Mouse (Mus musculus) limb, embryonic 14.5 days (tissue): ENCODE measurements around the gene Cacna1b. TPM values are rescaled to one million over a fixed set of nuclear protein-coding genes. Genes with fewer than 3 reads are reported as not detected.

Experiments used
- ATAC-seq: fragments of 200-750 bp; cut with Nextera tagmentation; 2 replicates; pipeline ENCODE4 v1.8.0; 2017; ENCODE audit warnings: low read depth, moderate number of reproducible peaks, moderate TSS enrichment; ENCODE audit not compliant: low FRiP score
- DNase-seq: peaks from one replicate; pipeline ENCODE4 v3.0.0-alpha.2; 2015; ENCODE audit warnings: low spot score
- H3K27ac ChIP-seq: fragments of 300-500 bp; sonication (generic); replicated peaks from 2 replicates; pipeline ENCODE4 v1.5.1; 2014; ENCODE audit warnings: low read depth, mild to moderate bottlenecking, low read length, moderate library complexity, mixed read lengths
- H3K27me3 ChIP-seq: fragments of 300-500 bp; sonication (generic); 2 replicates; pipeline ENCODE4 v1.6.1; 2014; ENCODE audit warnings: low read length, mixed read lengths; ENCODE audit not compliant: control insufficient read depth, insufficient read depth
- H3K36me3 ChIP-seq: fragments of 300-500 bp; sonication (generic); 2 replicates; pipeline ENCODE4 v1.6.1; 2014; ENCODE audit warnings: mild to moderate bottlenecking, low read length, moderate library complexity, mixed read lengths; ENCODE audit not compliant: control insufficient read depth, insufficient read depth
- H3K4me1 ChIP-seq: fragments of 300-500 bp; sonication (generic); 2 replicates; pipeline ENCODE4 v1.6.1; 2014; ENCODE audit warnings: antibody characterized with exemption, low read length, mixed read lengths; ENCODE audit not compliant: control insufficient read depth, insufficient read depth
- H3K4me2 ChIP-seq: fragments of 300-500 bp; sonication (generic); replicated peaks from 2 replicates; pipeline ENCODE4 v1.6.1; 2014; ENCODE audit warnings: low read depth, mild to moderate bottlenecking, low read length, moderate library complexity; ENCODE audit not compliant: severe bottlenecking
- H3K4me3 ChIP-seq: fragments of 300-500 bp; sonication (generic); replicated peaks from 2 replicates; pipeline ENCODE4 v1.5.1; 2014; ENCODE audit warnings: low read length
- H3K9ac ChIP-seq: fragments of 300-500 bp; sonication (generic); 2 replicates; pipeline ENCODE4 v1.6.1; 2014; ENCODE audit warnings: mild to moderate bottlenecking, low read depth, low read length, moderate library complexity; ENCODE audit not compliant: severe bottlenecking
- H3K9me3 ChIP-seq: fragments of 300-500 bp; sonication (generic); 2 replicates; pipeline ENCODE4 v1.6.1; 2016; ENCODE audit warnings: low read length; ENCODE audit not compliant: control insufficient read depth
- POLR2A ChIP-seq: fragments of 200-500 bp; IDR thresholded peaks from 2 replicates; pipeline ENCODE4 v1.8.0; 2012; ENCODE audit warnings: inconsistent platforms, mild to moderate bottlenecking, moderate library complexity, borderline replicate concordance; ENCODE audit not compliant: insufficient read depth, insufficient read length; ENCODE audit errors: extremely low read depth
- WGBS: fragments of 180-500 bp; shearing (Covaris S2); extraction: QIAGEN DNeasy Blood & Tissue Kit; methylation state at CpG from one replicate; pipeline ENCODE4 v1.1.7; 2014; 5-methylcytosine and 5-hydroxymethylcytosine counted together
- polyA plus RNA-seq, 2 experiments: library from polyadenylated mRNA; depleted of rRNA in 1 of 2; stranded (reverse) in 1 of 2; unstranded in 1 of 2; fragments of >200 nt; fragmentation: Nextera tagmentation in 1 of 2; extraction: Ambion mirVana in 1 of 2; gene quantifications; 2 replicates each; pipeline versions ENCODE4 v1.2.1 to v1.2.3; 2012 to 2014

The Cacna1b gene
- polyA plus RNA-seq, 2 experiments = 1.4 to 2.7 TPM

- Histone ChIP-seq H3K9me3 (no peaks in the 10 kb centered on the region), H3K27ac (no peak overlapping the region), H3K4me3 (no peak overlapping the region), H3K27me3 (no peaks in the 10 kb centered on the region), H3K9ac (no peak overlapping the region), H3K4me2 (no peak overlapping the region), H3K4me1 (no peaks in the 10 kb centered on the region), H3K36me3 (no peaks in the 10 kb centered on the region)
- ATAC-seq (no peak), DNase-seq (no peak)
- WGBS = 88% methylated on average over 15 of the region's 15 CpGs
- TF ChIP-seq POLR2A = no peak
Measured at GRCm38 (mm10) chr2:24606531-24606930, 156.4 kb downstream of the Cacna1b start.

GRCm38 (mm10) chr2:24605096-24605495, 157.9 kb downstream of the Cacna1b start:
- Histone ChIP-seq H3K27ac (no peak overlapping the region), H3K4me1 (no peaks in the 10 kb centered on the region), H3K27me3 (no peaks in the 10 kb centered on the region), H3K4me3 (no peak overlapping the region), H3K9ac (no peak overlapping the region), H3K36me3 (no peaks in the 10 kb centered on the region), H3K4me2 (no peak overlapping the region), H3K9me3 (no peaks in the 10 kb centered on the region)
- DNase-seq = no peak
- no peak for TF ChIP-seq POLR2A
- 71% methylated on average over 4 of the region's 4 CpGs for WGBS
- no peak for ATAC-seq

- no peak for TF ChIP-seq POLR2A
- Histone ChIP-seq H3K36me3 (no peaks in the 10 kb centered on the region), H3K4me2 (no peak overlapping the region), H3K27me3 (no peaks in the 10 kb centered on the region), H3K27ac (no peak overlapping the region), H3K4me3 (no peak overlapping the region), H3K9ac (no peak overlapping the region), H3K4me1 (no peaks in the 10 kb centered on the region), H3K9me3 (peaks cover 4% of the 10 kb centered on the region; the same call in 1 of the 2 replicates)
- no peak for ATAC-seq
- DNase-seq = no peak
- WGBS = 84% methylated on average over 4 of the region's 4 CpGs
Measured at GRCm38 (mm10) chr2:24589426-24589825, 173.5 kb downstream of the Cacna1b start.

- Histone ChIP-seq H3K9me3 (peaks cover 4% of the 10 kb centered on the region; the same call in 1 of the 2 replicates), H3K27ac (no peak overlapping the region), H3K4me3 (no peak overlapping the region), H3K27me3 (no peaks in the 10 kb centered on the region), H3K4me2 (no peak overlapping the region), H3K4me1 (no peaks in the 10 kb centered on the region), H3K36me3 (no peaks in the 10 kb centered on the region), H3K9ac (no peak overlapping the region)
- no peak for DNase-seq
- no peak for ATAC-seq
- no peak for TF ChIP-seq POLR2A
Measured at GRCm38 (mm10) chr2:24587999-24588398, 175.0 kb downstream of the Cacna1b start.

- H3K4me3 ChIP-seq = no peak overlapping the region
- 29% methylated on average over 3 of the region's 3 CpGs for WGBS
- H3K27ac ChIP-seq = no peak overlapping the region
- H3K4me1 ChIP-seq = no peaks in the 10 kb centered on the region
- DNase-seq (peak; percentile 8), ATAC-seq (no peak)
- H3K9me3 ChIP-seq = no peaks in the 10 kb centered on the region
- H3K9ac ChIP-seq = no peak overlapping the region
- no peaks in the 10 kb centered on the region for H3K36me3 ChIP-seq
- peaks cover 4% of the 10 kb centered on the region; the same call in 1 of the 2 replicates for H3K27me3 ChIP-seq
- H3K4me2 ChIP-seq = no peak overlapping the region
- TF ChIP-seq POLR2A = no peak
Measured at GRCm38 (mm10) chr2:24574616-24575015, 188.3 kb downstream of the Cacna1b start.

GRCm38 (mm10) chr2:24570917-24571316, 192.0 kb downstream of the Cacna1b start:
- H3K9ac ChIP-seq = no peak overlapping the region
- H3K9me3 ChIP-seq = no peaks in the 10 kb centered on the region
- ATAC-seq = no peak
- peaks cover 4% of the 10 kb centered on the region; the same call in 1 of the 2 replicates for H3K27me3 ChIP-seq
- H3K36me3 ChIP-seq = no peaks in the 10 kb centered on the region
- DNase-seq = no peak
- TF ChIP-seq POLR2A = no peak
- H3K4me1 ChIP-seq = no peaks in the 10 kb centered on the region
- H3K4me3 ChIP-seq = no peak overlapping the region
- no peak overlapping the region for H3K27ac ChIP-seq
- WGBS = 82% methylated on average over 1 of the region's 1 CpGs
- H3K4me2 ChIP-seq = no peak overlapping the region
